Mouse (Mus musculus) olfactory bulb, adult 2 months (tissue): ENCODE data around the gene Fars2. TPM values are rescaled to one million over a fixed set of nuclear protein-coding genes. Genes with fewer than 3 reads are reported as not detected.

ENCODE experiments used
- H3K27ac ChIP-seq: fragments of 200-500 bp; 2 replicates; pipeline ENCODE4 v1.5.1; 2012; ENCODE audit warnings: low read depth, low read length; ENCODE audit not compliant: insufficient read depth
- H3K4me1 ChIP-seq: fragments of 200-500 bp; 2 replicates; pipeline ENCODE4 v1.6.1; 2012; ENCODE audit warnings: low read length; ENCODE audit not compliant: control insufficient read depth, insufficient read depth
- H3K4me3 ChIP-seq: fragments of 200-500 bp; 2 replicates; pipeline ENCODE4 v1.5.1; 2012; ENCODE audit warnings: mild to moderate bottlenecking, low read depth, low read length, moderate library complexity; ENCODE audit not compliant: insufficient read depth
- CTCF ChIP-seq: fragments of 200-500 bp; IDR thresholded peaks from 2 replicates; pipeline ENCODE4 v1.5.1; 2012; ENCODE audit warnings: low read depth, mild to moderate bottlenecking, low read length, moderate library complexity; ENCODE audit not compliant: insufficient read depth
- POLR2A ChIP-seq: fragments of 200-500 bp; IDR thresholded peaks from 2 replicates; pipeline ENCODE4 v1.6.1; 2012; ENCODE audit warnings: mild to moderate bottlenecking, low read depth, low read length, moderate library complexity; ENCODE audit not compliant: insufficient read depth
- WGBS: fragments of 180-500 bp; shearing (Covaris S2); methylation state at CpG from one replicate; pipeline ENCODE4 v1.1.7; 2018; 5-methylcytosine and 5-hydroxymethylcytosine counted together
- polyA plus RNA-seq: library from polyadenylated mRNA; stranded (reverse); fragments of >200 nt; gene quantifications from 2 replicates; pipeline ENCODE4 v1.2.4, GENCODE M21; 2012; ENCODE audit warnings: low replicate concordance; ENCODE audit not compliant: missing spikeins, insufficient read depth, insufficient read length

Fars2 gene
- polyA plus RNA-seq, 1 experiment: not detected

DNA sequence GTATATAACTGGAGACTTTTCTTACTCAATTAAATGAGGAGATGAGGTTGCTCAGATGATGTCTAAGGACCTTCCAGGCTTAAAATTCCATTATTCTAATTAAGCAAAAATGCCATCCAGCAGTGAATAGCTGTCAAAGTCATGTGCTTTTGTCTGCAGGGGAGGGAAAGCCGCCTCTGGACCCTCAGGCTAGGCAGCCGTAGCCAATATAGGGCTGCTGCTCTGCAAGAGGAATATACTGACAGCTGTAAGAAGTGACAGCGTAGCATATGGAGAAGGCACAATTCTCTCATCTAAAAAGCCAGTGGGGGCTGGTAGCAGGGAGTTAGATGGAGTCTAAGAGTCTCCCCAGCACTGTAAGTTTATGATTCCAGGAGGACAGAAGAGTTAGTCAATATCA lies 634.6 kb downstream of the Fars2 start:
- no peaks in the 10 kb centered on the region for H3K4me1 ChIP-seq
- 90% methylated on average over 3 of the region's 3 CpGs for WGBS
- no peak overlapping the region for H3K27ac ChIP-seq
- no peak for TF ChIP-seq CTCF
- no peak for TF ChIP-seq POLR2A
- no peak overlapping the region for H3K4me3 ChIP-seq

DNA sequence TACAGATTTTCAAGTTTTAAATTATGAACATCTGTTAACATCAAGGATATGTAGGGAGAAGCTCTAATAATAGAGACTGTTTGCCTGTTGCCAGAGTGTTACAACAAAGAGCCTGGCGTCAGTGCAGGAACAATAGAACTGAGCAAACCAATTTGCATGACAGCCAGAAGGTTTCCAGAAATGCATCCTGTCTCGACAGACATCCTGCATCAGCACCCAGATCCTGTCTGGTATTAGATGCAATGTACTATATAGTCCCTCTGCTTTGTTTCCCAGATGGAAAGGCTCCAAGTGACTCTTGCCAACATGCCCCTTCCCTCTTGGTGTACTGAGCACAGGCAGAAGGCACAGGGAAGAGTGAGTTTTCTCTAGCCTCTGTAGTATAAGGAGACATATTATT lies 649.6 kb downstream of the Fars2 start:
- Histone ChIP-seq H3K4me1 (no peaks in the 10 kb centered on the region), H3K27ac (no peak overlapping the region), H3K4me3 (no peak overlapping the region)
- WGBS: 36% methylated on average over 2 of the region's 2 CpGs
- no peak for TF ChIP-seq CTCF
- TF ChIP-seq POLR2A: no peak

Other genes with a start within 250 kb of the Fars2 start
- not detected in 2 replicates for gene Rpp40, start 211.1 kb upstream of the Fars2 start, polyA plus RNA-seq
- not detected in 2 replicates for gene Ppp1r3g, start 158.6 kb upstream of the Fars2 start, polyA plus RNA-seq
- gene Lyrm4, start 114 bp downstream of the Fars2 start, polyA plus RNA-seq: not detected in 2 replicates